Mouse (Mus musculus) intestine, postnatal 0 days (tissue): ENCODE results near the gene Sde2. TPM values are rescaled to one million over a fixed set of nuclear protein-coding genes. Genes with fewer than 3 reads are reported as not detected.

ENCODE experiments used
- ATAC-seq: fragments of 200-750 bp; cut with Nextera tagmentation; 2 replicates; pipeline ENCODE4 v1.8.0; 2017; ENCODE audit warnings: mild to moderate bottlenecking, moderate TSS enrichment, moderate library complexity
- H3K27ac ChIP-seq: fragments of 300-500 bp; sonication (generic); 2 replicates; pipeline ENCODE4 v1.5.1; 2014; ENCODE audit warnings: mild to moderate bottlenecking, low read depth, low read length, moderate library complexity
- H3K27me3 ChIP-seq: fragments of 300-500 bp; sonication (generic); replicated peaks from 2 replicates; pipeline ENCODE4 v1.6.1; 2014; ENCODE audit warnings: low read length, mixed read lengths; ENCODE audit not compliant: control insufficient read depth, insufficient read depth
- H3K36me3 ChIP-seq: fragments of 300-500 bp; sonication (generic); 2 replicates; pipeline ENCODE4 v1.6.1; 2014; ENCODE audit warnings: mild to moderate bottlenecking, moderate library complexity; ENCODE audit not compliant: control insufficient read depth, insufficient read depth
- H3K4me1 ChIP-seq: fragments of 300-500 bp; sonication (generic); replicated peaks from 2 replicates; pipeline ENCODE4 v1.6.1; 2014; ENCODE audit warnings: antibody characterized with exemption, low read length, mixed read lengths; ENCODE audit not compliant: control insufficient read depth, insufficient read depth
- H3K4me2 ChIP-seq: fragments of 300-500 bp; sonication (generic); replicated peaks from 2 replicates; pipeline ENCODE4 v1.6.1; 2014; ENCODE audit warnings: low read depth, mild to moderate bottlenecking, moderate library complexity
- H3K4me3 ChIP-seq: fragments of 300-500 bp; sonication (generic); 2 replicates; pipeline ENCODE4 v1.5.1; 2014; ENCODE audit warnings: low read depth, low read length
- H3K9ac ChIP-seq: fragments of 300-500 bp; sonication (generic); 2 replicates; pipeline ENCODE4 v1.6.1; 2014; ENCODE audit warnings: mild to moderate bottlenecking, low read depth, low read length
- H3K9me3 ChIP-seq: fragments of 300-500 bp; sonication (generic); 2 replicates; pipeline ENCODE4 v1.6.1; 2016; ENCODE audit warnings: mixed run types; ENCODE audit not compliant: control insufficient read depth
- CTCF ChIP-seq: sonication (generic); IDR thresholded peaks from 2 replicates; pipeline ENCODE4 v1.5.1; 2016; ENCODE audit warnings: low read depth, mild to moderate bottlenecking, control low read depth, antibody characterized with exemption, moderate library complexity
- WGBS: fragments of 180-500 bp; shearing (Covaris S2); extraction: QIAGEN DNeasy Blood & Tissue Kit; methylation state at CpG from one replicate; pipeline ENCODE4 v1.1.7; 2014; 5-methylcytosine and 5-hydroxymethylcytosine counted together
- polyA plus RNA-seq: library from polyadenylated mRNA; unstranded; fragments of >200 nt; fragmentation: Nextera tagmentation; extraction: Ambion mirVana; gene quantifications from 2 replicates; pipeline ENCODE4 v1.2.1, GENCODE M21; 2015

The Sde2 gene
- polyA plus RNA-seq, 1 experiment from 2014 or later, result 13.3 TPM

- peak overlapping the region; percentile 97 for H3K4me2 ChIP-seq
- no peak for ATAC-seq
- H3K9ac ChIP-seq, result peak overlapping the region; percentile 64
- no peaks in the 10 kb centered on the region for H3K9me3 ChIP-seq
- H3K4me3 ChIP-seq, result peak overlapping the region; percentile 64
- WGBS, result 2% methylated on average over 5 of the region's 5 CpGs
- no peak overlapping the region for H3K27ac ChIP-seq
- H3K36me3 ChIP-seq, result peaks cover 13% of the 10 kb centered on the region
- no peaks in the 10 kb centered on the region for H3K27me3 ChIP-seq
- no peaks in the 10 kb centered on the region; the same call in 1 of the 2 replicates for H3K4me1 ChIP-seq
- TF ChIP-seq CTCF, result no peak
These were observed 53.8 kb downstream of the Sde2 start for GRCm38 (mm10) chr1:180904815-180905080.

- Histone ChIP-seq H3K9ac (no peak overlapping the region), H3K27ac (no peak overlapping the region)
These were observed 54.4 kb downstream of the Sde2 start for GRCm38 (mm10) chr1:180905307-180905706.

GRCm38 (mm10) chr1:180905876-180906275 is 54.9 kb downstream of the Sde2 start:
- H3K4me2 ChIP-seq, result no peak overlapping the region
- H3K36me3 ChIP-seq, result peaks cover 13% of the 10 kb centered on the region
- no peaks in the 10 kb centered on the region; the same call in 1 of the 2 replicates for H3K4me1 ChIP-seq
- WGBS, result 94% methylated on average over 17 of the region's 17 CpGs
- no peak overlapping the region for H3K27ac ChIP-seq
- no peaks in the 10 kb centered on the region for H3K27me3 ChIP-seq
- no peak for ATAC-seq
- no peaks in the 10 kb centered on the region for H3K9me3 ChIP-seq
- no peak for TF ChIP-seq CTCF
- H3K4me3 ChIP-seq, result no peak overlapping the region
- no peak overlapping the region for H3K9ac ChIP-seq

More at GRCm38 (mm10) chr1:180905307-180905706, 54.4 kb downstream of the Sde2 start:
- Histone ChIP-seq H3K27me3 (no peaks in the 10 kb centered on the region), H3K4me2 (0 out of 2 replicates have a peak overlapping the region, but pooled peaks have one; percentile 10), H3K9me3 (no peaks in the 10 kb centered on the region), H3K4me1 (no peaks in the 10 kb centered on the region; the same call in 1 of the 2 replicates), H3K4me3 (no peak overlapping the region), H3K36me3 (peaks cover 13% of the 10 kb centered on the region)
- ATAC-seq, result no peak
- 67% methylated on average over 6 of the region's 6 CpGs for WGBS
- TF ChIP-seq CTCF, result no peak

GRCm38 (mm10) chr1:180906461-180907147 is 55.7 kb downstream of the Sde2 start:
- Histone ChIP-seq H3K4me1 (no peaks in the 10 kb centered on the region; the same call in 1 of the 2 replicates), H3K9ac (no peak overlapping the region), H3K27ac (no peak overlapping the region), H3K36me3 (peaks cover 13% of the 10 kb centered on the region), H3K9me3 (no peaks in the 10 kb centered on the region), H3K4me2 (no peak overlapping the region), H3K4me3 (no peak overlapping the region), H3K27me3 (no peaks in the 10 kb centered on the region)
- no peak for ATAC-seq
- no peak for TF ChIP-seq CTCF
- WGBS, result 91% methylated on average over 24 of the region's 24 CpGs

- Histone ChIP-seq H3K4me1 (no peaks in the 10 kb centered on the region), H3K4me2 (0 out of 2 replicates have a peak overlapping the region, but pooled peaks have one; percentile 31), H3K9ac (no peak overlapping the region), H3K36me3 (peaks cover 13% of the 10 kb centered on the region), H3K9me3 (no peaks in the 10 kb centered on the region), H3K4me3 (no peak overlapping the region), H3K27ac (no peak overlapping the region), H3K27me3 (no peaks in the 10 kb centered on the region)
- WGBS, result 57% methylated on average over 8 of the region's 8 CpGs
- ATAC-seq, result no peak
- TF ChIP-seq CTCF, result peak; percentile 65
These were observed 60.2 kb downstream of the Sde2 start for GRCm38 (mm10) chr1:180911138-180911537.

GRCm38 (mm10) chr1:180911653-180912287 is 60.8 kb downstream of the Sde2 start:
- Histone ChIP-seq H3K27me3 (no peaks in the 10 kb centered on the region), H3K4me1 (no peaks in the 10 kb centered on the region), H3K4me2 (peak overlapping the region; percentile 31; the same call in 1 of the 2 replicates), H3K36me3 (peaks cover 10% of the 10 kb centered on the region), H3K9me3 (no peaks in the 10 kb centered on the region), H3K9ac (no peak overlapping the region), H3K27ac (0 out of 2 replicates have a peak overlapping the region, but pooled peaks have one; percentile 24), H3K4me3 (no peak overlapping the region)
- TF ChIP-seq CTCF, result no peak
- 30% methylated on average over 20 of the region's 20 CpGs for WGBS
- peak; percentile 85 for ATAC-seq
